Comparison of ENCODE assay signal across 18 mouse cellular contexts in genomic region chr17:86217468-86217867, GRCm38 (mm10).
"Had no signal": no experiment of that assay in that cellular context is flagged by ENCODE, and none has a peak within 500 bp of the region (broad histone marks: within the 10 kb centered on the region; RNA-seq: fewer than 3 reads in every experiment).

No protein-coding gene starts in this region.

- ATAC-seq: liver, postnatal 0 days; lung, postnatal 0 days; midbrain, embryonic 13.5 days; midbrain, embryonic 15.5 days had no signal

- H3K4me1 ChIP-seq: lung, embryonic 15.5 days; midbrain, embryonic 15.5 days; neural tube, embryonic 12.5 days had no signal

- H3K4me3 ChIP-seq: lung, embryonic 15.5 days; midbrain, embryonic 13.5 days; midbrain, embryonic 15.5 days; neural tube, embryonic 12.5 days had no signal

- H3K9me3 ChIP-seq: lung, embryonic 15.5 days; midbrain, embryonic 13.5 days; midbrain, embryonic 15.5 days; neural tube, embryonic 12.5 days had no signal

- H3K36me3 ChIP-seq: lung, embryonic 15.5 days; midbrain, embryonic 13.5 days; midbrain, embryonic 15.5 days; neural tube, embryonic 12.5 days had no signal

- H3K27me3 ChIP-seq: lung, embryonic 15.5 days; midbrain, embryonic 13.5 days; midbrain, embryonic 15.5 days; neural tube, embryonic 12.5 days had no signal

- H3K27ac ChIP-seq: lung, embryonic 15.5 days; macrophage; midbrain, embryonic 13.5 days; midbrain, embryonic 15.5 days; neural tube, embryonic 12.5 days had no signal

- DNase-seq: liver, postnatal 0 days; lung, adult 2 months; lung, postnatal 14 days; lung, postnatal 36 days; retina, postnatal 1 day; right cerebral cortex, adult 18-20 months; right cerebral cortex, postnatal 25 days; right cerebral cortex, postnatal 4 days; spleen, adult 18-20 months; thymus, adult 18-20 months; thymus, postnatal 14 days; thymus, postnatal 36 days had no signal
